Mouse (Mus musculus) neural tube, embryonic 14.5 days (tissue): ENCODE results near the gene Bend6. TPM values are rescaled to one million over a fixed set of nuclear protein-coding genes. Genes with fewer than 3 reads are reported as not detected.

Source experiments
- ATAC-seq: fragments of 200-750 bp; cut with Nextera tagmentation; 2 replicates; pipeline ENCODE4 v1.8.0; 2017; ENCODE audit warnings: low read depth, mild to moderate bottlenecking, moderate TSS enrichment, moderate library complexity
- H3K27ac ChIP-seq: fragments of 300-500 bp; sonication (generic); 2 replicates; pipeline ENCODE4 v1.5.1; 2014; ENCODE audit warnings: low read depth, mild to moderate bottlenecking, control low read depth, low read length, moderate library complexity, mixed read lengths
- H3K27me3 ChIP-seq: fragments of 300-500 bp; sonication (generic); 2 replicates; pipeline ENCODE4 v1.6.1; 2014; ENCODE audit warnings: low read length; ENCODE audit not compliant: control insufficient read depth, insufficient read depth
- H3K36me3 ChIP-seq: fragments of 300-500 bp; sonication (generic); 2 replicates; pipeline ENCODE4 v1.6.1; 2014; ENCODE audit warnings: low read length, mixed read lengths; ENCODE audit not compliant: control insufficient read depth, insufficient read depth
- H3K4me1 ChIP-seq: fragments of 300-500 bp; sonication (generic); 2 replicates; pipeline ENCODE4 v1.6.1; 2014; ENCODE audit warnings: low read length; ENCODE audit not compliant: control insufficient read depth, insufficient read depth
- H3K4me2 ChIP-seq: fragments of 300-500 bp; sonication (generic); 2 replicates; pipeline ENCODE4 v1.6.1; 2014; ENCODE audit warnings: mild to moderate bottlenecking, low read depth, low read length, control low read depth
- H3K4me3 ChIP-seq: fragments of 300-500 bp; sonication (generic); 2 replicates; pipeline ENCODE4 v1.5.1; 2014; ENCODE audit warnings: low read depth, low read length, control low read depth, mixed read lengths
- H3K9ac ChIP-seq: fragments of 300-500 bp; sonication (generic); replicated peaks from 2 replicates; pipeline ENCODE4 v1.6.1; 2014; ENCODE audit warnings: low read depth, mild to moderate bottlenecking, control low read depth, low read length, mixed read lengths
- H3K9me3 ChIP-seq: fragments of 300-500 bp; sonication (generic); 2 replicates; pipeline ENCODE4 v1.6.1; 2016; ENCODE audit warnings: low read length; ENCODE audit not compliant: control insufficient read depth
- whole genome bisulfite sequencing: fragments of 180-500 bp; shearing (Covaris S2); extraction: QIAGEN DNeasy Blood & Tissue Kit; methylation state at CpG from one replicate; pipeline ENCODE4 v1.1.7; 2014; 5-methylcytosine and 5-hydroxymethylcytosine counted together
- polyA plus RNA-seq: library from polyadenylated mRNA; unstranded; fragments of >200 nt; fragmentation: Nextera tagmentation; extraction: Ambion mirVana; gene quantifications from 2 replicates; pipeline ENCODE4 v1.2.1, GENCODE M21; 2014

Gene Bend6
- polyA plus RNA-seq, 1 experiment from 2014 or later: 73.5 TPM

DNA sequence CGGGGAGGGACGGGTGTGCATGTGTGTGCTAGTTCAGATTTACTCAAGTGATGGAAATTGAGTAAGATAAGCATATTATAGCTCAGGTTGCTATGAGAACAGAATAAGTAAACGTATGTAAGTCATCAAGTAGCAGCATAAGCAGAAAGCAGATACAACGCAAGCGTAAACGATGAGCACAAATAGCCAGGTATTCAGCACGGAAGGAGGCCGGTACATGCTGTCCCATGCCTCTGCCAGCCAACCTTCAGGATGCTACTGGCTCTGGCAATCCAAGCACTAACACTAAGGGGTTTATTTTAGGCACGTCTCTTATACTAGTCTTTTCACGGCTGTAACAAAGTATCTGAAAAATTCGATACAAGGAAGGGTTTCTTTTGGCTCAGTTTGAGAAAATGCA, 10.2 kb downstream of the Bend6 start:
- no peak overlapping the region for H3K4me3 ChIP-seq
- no peak for ATAC-seq
- H3K27me3 ChIP-seq: no peaks in the 10 kb centered on the region
- no peak overlapping the region for H3K9ac ChIP-seq
- WGBS: 92% methylated on average over 11 of the region's 11 CpGs
- no peaks in the 10 kb centered on the region for H3K9me3 ChIP-seq
- H3K4me2 ChIP-seq: no peak overlapping the region
- no peaks in the 10 kb centered on the region for H3K4me1 ChIP-seq
- H3K27ac ChIP-seq: no peak overlapping the region
- H3K36me3 ChIP-seq: no peaks in the 10 kb centered on the region

DNA sequence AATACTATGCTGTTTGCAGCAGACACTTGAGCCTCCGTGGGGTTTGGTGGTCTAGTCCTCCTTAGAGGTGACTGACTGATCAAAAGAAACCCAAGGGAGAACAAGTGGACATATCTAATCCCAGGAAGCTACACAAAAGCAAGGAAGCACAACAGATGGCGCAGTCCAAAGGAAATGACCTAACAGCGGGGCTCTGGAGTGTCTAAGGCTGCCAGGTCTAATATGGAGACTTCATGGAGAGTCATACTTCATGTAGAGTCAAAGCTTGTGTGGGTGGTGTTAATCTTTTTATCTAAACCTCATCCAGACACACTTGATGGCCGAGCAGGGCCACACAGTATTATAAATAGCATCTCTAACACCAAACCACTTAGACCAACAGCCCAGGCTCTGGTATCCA, 10.9 kb downstream of the Bend6 start:
- no peaks in the 10 kb centered on the region for H3K4me1 ChIP-seq
- 82% methylated on average over 4 of the region's 4 CpGs for WGBS

DNA sequence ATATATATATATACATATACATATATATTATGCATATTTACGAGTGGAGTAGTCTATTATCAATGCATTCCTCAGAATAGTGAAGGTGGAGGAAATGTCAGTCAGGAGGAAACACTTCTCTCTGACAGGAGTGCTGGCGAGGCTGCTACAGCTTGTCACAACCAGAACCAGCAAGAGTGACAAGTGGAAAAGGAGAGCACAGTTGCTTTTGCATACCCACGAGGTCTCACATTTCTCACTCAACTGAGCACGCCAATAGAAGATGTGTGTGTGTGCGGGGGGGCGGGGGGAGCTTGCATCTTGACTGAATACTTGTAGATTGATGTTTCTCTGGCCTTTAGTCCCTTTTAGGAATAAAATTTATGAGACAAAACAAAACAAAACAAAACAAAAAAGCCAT, 11.5 kb downstream of the Bend6 start:
- Histone ChIP-seq H3K4me1 (no peaks in the 10 kb centered on the region), H3K9me3 (no peaks in the 10 kb centered on the region), H3K27me3 (no peaks in the 10 kb centered on the region), H3K4me3 (no peak overlapping the region), H3K36me3 (no peaks in the 10 kb centered on the region), H3K27ac (no peak overlapping the region), H3K9ac (no peak overlapping the region), H3K4me2 (no peak overlapping the region)
- no peak for ATAC-seq
- WGBS: 79% methylated on average over 6 of the region's 6 CpGs

More for the DNA sequence above, 10.9 kb downstream of the Bend6 start:
- H3K27ac ChIP-seq: no peak overlapping the region
- H3K9me3 ChIP-seq: no peaks in the 10 kb centered on the region
- no peaks in the 10 kb centered on the region for H3K36me3 ChIP-seq
- ATAC-seq: no peak
- H3K4me3 ChIP-seq: no peak overlapping the region
- H3K27me3 ChIP-seq: no peaks in the 10 kb centered on the region
- H3K9ac ChIP-seq: no peak overlapping the region
- H3K4me2 ChIP-seq: no peak overlapping the region

DNA sequence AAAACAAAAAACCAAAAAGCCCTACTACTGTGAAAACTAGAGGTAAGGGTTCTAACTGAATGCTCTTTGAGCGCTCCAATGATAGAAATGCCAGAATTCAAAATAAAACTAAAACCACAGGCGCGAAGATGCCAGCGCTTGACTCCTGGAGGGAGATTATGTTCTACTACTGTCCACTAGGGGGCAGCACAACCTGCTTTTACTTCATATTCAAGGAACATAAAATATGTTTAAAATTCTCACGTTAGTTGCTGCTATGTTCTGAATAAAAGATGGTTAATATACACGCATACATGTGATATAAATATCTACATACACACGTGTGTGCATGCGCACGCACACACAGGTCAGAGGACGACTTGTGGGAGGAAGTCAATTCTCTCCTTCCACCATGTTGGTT, 14.8 kb downstream of the Bend6 start:
- H3K36me3 ChIP-seq: no peaks in the 10 kb centered on the region
- no peak overlapping the region for H3K4me3 ChIP-seq
- 72% methylated on average over 10 of the region's 10 CpGs for WGBS
- no peaks in the 10 kb centered on the region for H3K27me3 ChIP-seq
- no peak overlapping the region for H3K4me2 ChIP-seq
- no peaks in the 10 kb centered on the region for H3K4me1 ChIP-seq
- no peaks in the 10 kb centered on the region for H3K9me3 ChIP-seq
- no peak overlapping the region for H3K27ac ChIP-seq
- H3K9ac ChIP-seq: no peak overlapping the region
- no peak for ATAC-seq

DNA sequence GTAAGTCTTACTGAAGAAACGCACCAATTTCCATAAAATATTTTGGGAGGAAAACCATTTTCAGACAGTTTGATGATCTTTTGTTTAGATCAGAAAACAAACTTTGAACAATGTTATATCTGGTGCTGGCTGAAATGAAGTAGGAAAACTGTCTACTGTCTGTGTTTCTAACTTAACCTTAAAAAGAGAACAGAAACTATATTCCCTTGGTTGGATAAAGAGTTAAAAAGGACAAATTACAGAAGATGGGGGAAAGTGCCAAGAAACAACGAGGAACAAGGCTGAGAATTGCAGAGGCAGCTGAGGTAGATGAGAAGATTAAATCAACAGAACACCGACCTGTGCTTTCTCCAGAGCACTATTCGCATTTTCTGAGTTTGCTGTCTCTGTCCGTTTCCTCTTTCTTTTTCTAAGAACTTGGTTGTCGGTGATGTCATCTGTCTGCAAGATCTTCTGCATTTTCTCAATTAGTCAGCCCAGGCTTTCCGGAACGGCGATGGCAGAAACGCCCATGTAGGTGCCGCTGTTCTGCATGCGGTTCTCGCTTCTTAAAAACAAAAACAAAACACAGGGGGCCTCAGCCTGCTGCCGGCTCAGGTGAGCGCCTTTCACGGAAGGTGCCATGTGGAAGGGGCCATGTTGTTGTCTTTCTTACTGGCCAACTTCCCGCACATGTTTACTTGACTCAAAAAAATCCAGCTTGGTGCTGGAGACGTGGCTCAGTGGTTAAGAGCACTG, 24.3 kb downstream of the Bend6 start:
- Histone ChIP-seq H3K9ac (no peak overlapping the region), H3K4me2 (peak overlapping the region; percentile 24; the same call in 1 of the 2 replicates), H3K36me3 (no peaks in the 10 kb centered on the region), H3K27me3 (no peaks in the 10 kb centered on the region), H3K4me1 (no peaks in the 10 kb centered on the region), H3K4me3 (no peak overlapping the region), H3K9me3 (no peaks in the 10 kb centered on the region), H3K27ac (no peak overlapping the region)
- WGBS: 29% methylated on average over 18 of the region's 18 CpGs
- ATAC-seq: no peak

DNA sequence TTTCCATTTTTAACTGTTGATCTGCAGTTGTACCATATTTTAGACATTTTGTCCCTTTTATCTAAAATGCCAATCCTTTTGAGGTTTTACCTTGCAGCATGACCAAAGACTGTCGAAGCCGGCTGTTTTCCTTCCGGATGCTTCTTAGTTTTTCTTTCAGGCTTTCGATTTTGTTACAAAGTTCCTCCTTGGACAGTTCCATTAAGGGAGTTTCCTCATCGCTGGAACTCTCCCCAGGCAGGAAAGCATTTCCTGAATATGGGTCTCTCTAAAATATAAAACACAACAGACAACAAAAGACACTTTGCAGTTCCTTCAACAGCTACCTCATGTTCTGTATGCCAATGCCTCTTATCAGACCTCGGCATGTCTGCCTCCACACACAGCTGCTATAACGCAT, 29.4 kb downstream of the Bend6 start:
- Histone ChIP-seq H3K4me3 (no peak overlapping the region), H3K9ac (no peak overlapping the region), H3K27me3 (no peaks in the 10 kb centered on the region), H3K36me3 (no peaks in the 10 kb centered on the region), H3K4me2 (no peak overlapping the region), H3K9me3 (no peaks in the 10 kb centered on the region), H3K27ac (no peak overlapping the region), H3K4me1 (no peaks in the 10 kb centered on the region)
- no peak for ATAC-seq
- WGBS: 85% methylated on average over 7 of the region's 7 CpGs

DNA sequence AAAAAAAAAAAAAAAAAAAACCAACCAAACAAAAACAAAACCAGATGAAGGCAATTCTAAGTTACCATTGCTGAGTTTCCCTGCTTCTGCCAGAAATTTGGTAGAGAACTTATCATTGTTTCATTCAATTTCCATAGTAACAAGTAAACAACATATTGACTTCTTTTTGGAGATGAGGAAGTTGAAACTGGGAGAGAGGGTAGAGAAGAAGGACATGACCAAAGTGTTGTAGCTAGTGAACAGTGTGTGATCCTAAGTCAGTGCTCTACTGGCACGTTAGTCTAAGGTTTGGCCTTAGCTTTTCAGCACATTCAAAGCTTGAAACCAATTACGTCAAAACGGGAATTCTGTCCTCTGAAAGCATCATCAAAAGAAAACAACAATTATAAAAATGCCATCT, 31.2 kb downstream of the Bend6 start:
- Histone ChIP-seq H3K27me3 (no peaks in the 10 kb centered on the region), H3K36me3 (no peaks in the 10 kb centered on the region), H3K4me2 (no peak overlapping the region), H3K9ac (no peak overlapping the region), H3K4me3 (no peak overlapping the region), H3K4me1 (no peaks in the 10 kb centered on the region), H3K9me3 (no peaks in the 10 kb centered on the region), H3K27ac (no peak overlapping the region)
- no peak for ATAC-seq
- WGBS: 86% methylated on average over 3 of the region's 3 CpGs

DNA sequence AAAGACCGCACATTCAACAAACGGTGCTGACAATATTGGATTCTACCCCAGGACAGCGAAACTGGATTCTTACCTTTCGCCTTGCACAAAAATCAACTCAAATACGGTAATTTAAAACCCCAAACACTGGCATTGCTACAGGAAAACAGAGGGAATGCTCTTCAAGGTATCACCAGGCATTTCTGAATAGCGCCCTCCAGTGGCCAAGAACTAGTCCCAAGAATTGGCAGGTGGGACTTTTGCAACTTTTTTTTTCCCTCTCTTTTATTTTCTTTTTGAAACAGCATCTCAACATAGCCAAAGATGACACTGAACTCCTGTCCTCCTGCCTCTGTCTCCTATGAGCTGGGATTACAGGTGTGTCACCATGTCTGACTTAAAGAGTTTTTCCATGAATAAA, 31.9 kb downstream of the Bend6 start:
- ATAC-seq: no peak
- Histone ChIP-seq H3K27me3 (no peaks in the 10 kb centered on the region), H3K27ac (no peak overlapping the region), H3K9ac (no peak overlapping the region), H3K36me3 (no peaks in the 10 kb centered on the region), H3K4me2 (no peak overlapping the region), H3K4me1 (no peaks in the 10 kb centered on the region), H3K9me3 (no peaks in the 10 kb centered on the region), H3K4me3 (no peak overlapping the region)
- WGBS: 51% methylated on average over 6 of the region's 6 CpGs

DNA sequence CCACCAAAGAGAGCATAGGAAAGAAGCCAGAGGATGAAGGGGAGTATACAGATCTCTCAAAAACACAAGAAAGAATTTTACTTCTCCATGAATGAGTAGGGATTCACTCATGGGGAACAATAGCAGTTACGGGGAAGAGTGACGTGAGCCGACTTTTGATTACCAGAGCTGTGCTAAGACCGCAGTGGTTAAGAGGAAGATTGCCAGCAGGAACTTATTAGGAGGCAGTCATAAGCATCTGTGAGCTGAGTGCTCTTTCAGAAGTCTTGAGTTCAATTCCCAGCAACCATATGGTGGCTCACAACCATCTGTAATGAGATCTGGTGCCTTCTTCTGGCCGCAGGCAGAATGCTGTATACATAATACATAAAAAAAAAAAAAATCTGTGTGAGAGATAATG, 34.1 kb downstream of the Bend6 start:
- H3K9ac ChIP-seq: no peak overlapping the region
- no peak overlapping the region for H3K4me2 ChIP-seq
- no peaks in the 10 kb centered on the region for H3K9me3 ChIP-seq
- H3K27ac ChIP-seq: no peak overlapping the region
- no peak overlapping the region for H3K4me3 ChIP-seq
- H3K4me1 ChIP-seq: no peaks in the 10 kb centered on the region
- no peak for ATAC-seq
- 80% methylated on average over 5 of the region's 5 CpGs for WGBS
- no peaks in the 10 kb centered on the region for H3K27me3 ChIP-seq
- H3K36me3 ChIP-seq: no peaks in the 10 kb centered on the region
